Mouse (Mus musculus): ENCODE data around the gene Dusp2.
"Not testable (repeated sequence)": the region's sequence is repeated elsewhere in the genome, so short reads cannot be mapped to it uniquely, and the experiment has no call there.

Gene Dusp2

DNA sequence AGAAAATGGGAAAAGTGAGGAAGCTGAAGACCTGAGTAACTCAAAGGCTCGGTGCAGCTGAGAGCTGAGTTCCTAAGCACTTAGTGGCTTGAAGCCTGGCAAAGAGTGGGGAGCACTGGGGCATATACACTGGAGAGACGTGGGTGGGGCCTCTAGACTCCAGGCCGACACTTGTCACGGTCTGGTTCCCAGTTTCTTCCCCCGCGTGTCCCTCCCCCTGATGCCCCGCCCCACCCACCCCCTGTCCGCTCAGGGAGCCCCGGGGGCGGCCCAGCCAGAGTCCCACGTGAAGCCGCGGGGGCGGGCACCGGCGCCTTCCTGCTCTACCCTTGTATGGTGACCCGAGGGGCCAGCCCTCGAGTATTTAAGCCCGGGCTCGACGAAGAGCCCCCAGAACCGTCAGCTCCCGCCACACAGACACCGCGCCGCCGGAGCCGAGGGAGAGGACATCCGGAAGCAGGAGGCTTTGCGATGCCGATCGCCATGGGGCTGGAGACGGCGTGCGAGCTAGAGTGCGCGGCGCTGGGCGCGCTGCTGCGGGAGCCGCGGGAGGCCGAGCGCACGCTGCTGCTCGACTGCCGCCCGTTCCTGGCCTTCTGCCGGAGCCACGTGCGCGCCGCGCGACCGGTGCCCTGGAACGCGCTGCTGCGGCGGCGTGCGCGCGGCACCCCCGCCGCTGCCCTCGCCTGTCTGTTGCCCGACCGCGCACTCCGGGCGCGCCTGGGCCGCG is at the start of gene Dusp2:
Gene Dusp2 (plus strand): TSS at position 393 of the 730 bp plus-strand sequence.
- peak; percentile 76 for DNase-seq

DNA sequence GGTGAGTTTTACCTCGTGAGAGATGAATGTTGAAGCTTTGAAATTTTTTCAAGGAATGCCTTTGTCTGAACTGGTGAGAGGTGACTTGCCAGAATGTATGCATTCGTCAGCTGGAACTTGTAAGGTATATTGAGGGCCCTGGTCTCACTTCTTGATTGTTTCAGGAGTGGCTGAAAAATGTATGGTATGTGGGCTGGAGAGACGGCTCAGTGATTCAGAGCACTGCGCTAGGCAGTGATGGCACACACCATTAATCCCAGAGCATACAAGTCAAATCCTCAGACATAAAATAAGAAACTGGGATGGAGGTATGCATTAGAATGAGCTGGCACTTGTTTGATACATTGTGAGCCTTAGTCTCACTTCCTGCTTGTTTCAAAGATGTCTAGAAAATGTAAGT is 43.7 kb upstream of the Dusp2 start:
- no peak for DNase-seq

DNA sequence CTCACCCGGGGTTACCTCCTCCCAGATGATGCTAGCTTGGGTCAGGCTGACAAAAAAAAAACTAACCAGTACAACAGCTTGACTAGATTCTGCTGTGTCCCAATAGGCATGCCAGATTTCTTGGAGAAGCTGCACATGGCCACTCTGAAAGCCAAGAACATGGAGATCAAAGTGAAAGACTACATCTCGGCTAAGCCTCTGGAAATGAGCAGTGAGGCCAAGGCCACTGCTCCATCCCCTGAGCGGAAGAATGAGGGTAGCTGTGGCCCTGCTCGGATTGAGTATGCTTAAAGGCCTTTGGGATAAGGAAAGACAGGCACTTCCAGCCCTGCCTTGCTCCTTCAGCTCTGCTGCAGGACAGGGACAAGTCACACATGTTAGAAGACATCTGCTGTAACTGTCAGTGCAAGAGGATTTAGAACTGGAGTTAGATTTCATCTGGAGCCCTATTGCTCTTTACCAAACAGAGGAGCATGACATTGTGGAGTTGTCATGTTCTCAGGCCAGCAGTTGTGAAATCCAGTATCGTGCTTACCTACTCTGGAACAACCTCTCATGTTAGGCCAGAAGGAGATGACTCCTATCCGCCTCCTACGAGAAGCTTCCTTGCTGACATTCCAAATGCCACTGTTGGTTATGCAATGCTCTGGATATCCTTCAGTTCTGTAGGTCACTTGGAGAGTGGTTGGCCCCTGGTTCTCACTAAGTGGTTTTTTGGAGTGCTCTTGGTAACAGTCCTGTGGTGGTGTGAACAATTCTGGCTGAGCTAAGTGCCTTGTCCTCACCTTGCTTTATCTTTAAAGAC is 38.8 kb upstream of the Dusp2 start:
- no peak for DNase-seq

DNA sequence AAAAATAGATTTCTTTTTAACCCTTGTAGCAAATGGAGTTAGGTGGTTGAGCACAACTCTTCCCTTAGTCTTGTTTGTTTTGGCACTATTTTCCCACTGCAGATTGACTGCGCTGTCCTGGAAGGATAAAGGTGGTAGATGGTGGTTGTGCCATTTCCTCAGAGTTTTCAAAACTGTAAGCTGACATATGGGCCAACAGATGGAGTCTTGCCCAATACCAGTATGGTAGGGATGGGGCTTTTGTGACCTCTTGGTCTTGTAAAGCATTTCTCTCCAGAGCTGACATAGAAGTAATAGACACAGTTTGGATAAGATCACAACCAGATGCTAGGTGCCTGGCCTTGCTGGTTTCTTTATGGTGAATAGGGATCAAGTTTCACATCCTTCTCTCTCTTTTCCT is 37.9 kb upstream of the Dusp2 start:
- no peak for DNase-seq

DNA sequence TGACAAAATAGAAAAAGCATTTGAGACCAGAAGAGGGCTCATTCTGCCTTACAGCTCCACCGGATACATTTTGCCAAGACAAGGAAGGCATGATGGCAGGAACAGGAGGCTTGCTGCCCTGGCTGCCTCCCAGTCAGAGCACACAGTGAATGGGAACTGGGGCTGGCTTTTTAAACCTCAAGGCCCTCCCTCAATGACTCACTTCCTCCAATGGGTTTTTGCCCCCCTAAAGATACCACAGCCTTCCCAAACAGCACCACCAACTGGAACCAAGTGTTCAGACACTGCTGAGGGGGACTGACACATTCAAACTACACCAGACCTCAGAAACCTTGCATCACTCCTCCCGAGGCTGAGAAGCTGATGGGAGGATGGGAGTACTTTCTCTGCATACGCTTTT is 35.3 kb upstream of the Dusp2 start:
- no peak for DNase-seq

DNA sequence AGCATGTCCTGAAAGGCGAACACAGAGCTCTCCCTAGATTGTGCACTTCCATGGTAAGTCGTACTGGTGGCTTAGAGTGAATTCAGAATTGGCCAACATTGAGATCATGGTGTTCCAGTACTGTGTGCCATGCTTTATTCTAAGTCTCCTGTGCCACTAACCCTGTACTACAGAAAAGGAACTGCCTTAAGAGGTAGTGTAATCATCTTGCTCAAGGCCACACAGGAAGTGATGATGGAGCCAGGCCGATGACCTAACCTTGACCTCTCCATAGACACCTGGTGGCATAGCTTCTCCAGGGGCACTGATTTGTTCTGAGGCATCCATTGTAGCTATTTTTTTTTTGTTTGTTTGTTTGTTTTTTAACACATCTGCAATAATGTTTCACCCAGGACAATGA is 34.1 kb upstream of the Dusp2 start:
- no peak for DNase-seq

DNA sequence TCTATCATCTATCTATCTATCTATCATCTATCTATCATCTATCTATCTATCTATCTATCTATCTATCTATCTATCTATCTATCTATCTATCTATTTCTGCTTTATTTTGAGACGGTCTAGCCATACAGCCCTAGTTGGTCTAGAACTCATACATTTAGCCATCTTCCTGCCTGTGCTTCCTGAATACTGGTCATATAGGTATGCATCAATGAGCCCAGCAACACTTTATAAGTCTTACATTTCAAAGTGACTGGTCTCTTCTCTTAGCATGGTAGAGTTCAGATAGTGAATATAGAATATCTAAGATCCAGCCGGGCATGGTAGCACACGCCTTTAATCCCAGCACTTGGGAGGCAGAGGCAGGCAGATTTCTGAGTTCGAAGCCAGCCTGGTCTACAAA is 31.8 kb upstream of the Dusp2 start:
- not testable (repeated sequence) for DNase-seq

DNA sequence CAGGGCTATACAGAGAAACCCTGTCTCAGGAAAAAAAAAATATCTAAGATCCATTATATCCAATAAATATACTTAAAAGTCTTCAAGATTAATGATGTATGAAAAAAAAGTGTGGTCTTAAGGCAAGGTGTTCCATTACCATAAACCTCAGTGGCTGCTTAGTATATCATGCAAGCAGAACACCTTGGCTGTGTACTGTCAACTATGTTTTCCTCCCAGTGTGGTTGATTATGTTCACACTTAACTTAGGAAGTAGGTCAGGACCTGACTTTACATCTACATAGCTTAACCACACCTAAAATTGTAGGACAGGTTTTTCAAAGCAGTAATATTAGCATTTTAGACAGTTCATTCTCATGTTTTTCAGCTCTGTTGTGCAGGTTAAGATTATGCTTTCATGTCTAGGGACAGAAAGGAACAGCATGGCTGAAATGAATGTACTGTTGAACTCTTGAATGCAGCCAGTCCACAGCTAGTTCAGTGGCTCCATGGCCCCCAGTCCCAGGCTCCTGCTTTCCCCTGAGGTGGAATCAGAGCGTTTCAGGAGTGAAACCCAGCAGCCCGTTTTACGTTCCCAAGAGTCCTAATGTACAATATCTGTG is 31.2 kb upstream of the Dusp2 start:
- DNase-seq: no peak

DNA sequence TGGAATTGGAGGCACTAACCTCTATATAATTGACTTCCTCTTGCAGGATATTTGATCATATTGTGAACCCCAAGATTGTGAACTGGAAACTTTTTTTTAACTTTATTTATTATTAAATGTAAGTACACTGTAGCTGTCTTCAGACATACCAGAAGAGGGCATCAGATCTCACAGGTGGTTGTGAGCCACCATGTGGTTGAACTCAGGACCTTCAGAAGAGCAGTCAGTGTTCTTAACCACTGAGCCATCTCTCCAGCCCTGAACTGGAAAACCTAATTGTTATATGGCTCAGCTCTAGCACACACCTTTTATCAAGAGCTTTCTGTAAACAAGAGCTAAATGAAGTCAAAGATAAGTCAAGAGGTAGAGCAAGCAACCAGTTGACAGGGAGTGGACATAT is 29.8 kb upstream of the Dusp2 start:
- DNase-seq: no peak

DNA sequence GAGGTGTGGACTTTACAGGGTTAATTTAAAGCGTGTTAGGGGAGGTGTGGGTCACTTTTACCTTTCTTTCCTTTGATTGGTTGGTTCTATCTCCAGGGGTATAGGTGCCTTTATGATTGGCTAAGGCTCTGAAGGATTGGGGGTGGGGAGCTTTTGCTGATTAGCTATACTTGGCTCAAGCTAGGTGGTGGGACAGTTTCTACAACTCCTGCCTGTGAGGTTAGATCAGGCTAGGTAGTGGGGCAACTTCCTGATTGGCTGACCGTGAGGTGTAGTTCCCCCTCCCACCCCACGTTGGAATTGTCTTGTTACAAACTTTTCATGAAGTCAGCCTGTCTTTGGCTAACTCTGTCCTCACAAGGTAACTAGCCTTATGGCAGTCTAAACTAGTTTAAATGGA is 28.8 kb upstream of the Dusp2 start:
- no peak for DNase-seq

DNA sequence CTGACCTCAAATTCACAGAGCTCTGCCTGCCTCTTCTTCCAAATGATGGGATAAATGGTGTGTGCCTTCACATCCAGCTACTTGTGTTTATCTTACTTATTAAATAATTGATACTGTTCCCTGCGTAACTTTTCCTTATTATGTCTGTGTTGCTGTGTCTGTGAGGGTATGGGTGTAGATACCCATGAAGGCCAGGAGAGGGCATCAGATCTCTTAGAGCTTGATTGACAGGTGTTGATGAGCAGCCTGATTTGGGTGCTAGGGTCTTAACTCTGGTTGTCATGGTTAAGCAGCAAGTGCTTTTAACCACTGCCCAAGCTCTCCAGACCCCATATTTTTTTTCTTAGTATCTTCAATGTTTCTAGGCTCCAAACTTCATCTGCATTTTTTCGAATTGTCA is 27.3 kb upstream of the Dusp2 start:
- DNase-seq: no peak

DNA sequence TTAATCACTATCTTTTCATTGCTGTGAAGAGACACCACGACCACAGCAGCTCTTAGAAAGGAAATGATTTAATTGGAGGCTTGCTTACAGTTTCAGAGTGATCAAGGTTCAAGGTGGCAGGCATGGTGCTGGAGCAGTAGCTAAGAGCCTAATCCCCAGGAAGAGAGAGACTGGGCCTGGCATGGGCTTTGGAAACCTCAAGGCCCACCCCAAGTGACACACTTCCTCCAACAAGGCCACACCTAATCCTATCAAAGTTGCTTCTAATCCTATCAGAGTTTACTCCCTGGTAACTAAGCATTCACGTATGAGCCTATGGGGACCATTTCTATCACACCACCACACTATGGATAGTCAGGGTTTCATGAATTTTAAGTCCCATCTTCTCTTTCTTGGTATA is 25.7 kb upstream of the Dusp2 start:
- DNase-seq: no peak

DNA sequence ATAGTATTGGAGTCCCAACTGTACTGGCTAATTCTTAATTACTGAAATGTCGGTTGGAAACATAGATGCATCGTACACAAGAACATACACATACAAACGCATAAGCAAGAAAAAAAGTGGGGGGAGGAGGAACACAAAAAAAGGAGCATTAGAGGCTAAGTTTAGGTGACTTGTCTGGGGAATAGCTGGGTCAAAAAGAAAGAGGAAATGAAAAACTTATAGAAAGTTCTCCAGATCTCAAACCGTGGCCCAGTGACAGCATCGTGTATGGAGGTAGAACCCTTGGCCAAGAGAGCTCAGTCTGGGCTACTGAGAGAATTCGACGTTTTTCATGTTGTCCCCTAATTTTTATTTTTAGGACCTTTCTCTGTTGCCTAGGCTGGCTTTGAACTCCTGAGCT is 25.3 kb upstream of the Dusp2 start:
- DNase-seq: no peak

DNA sequence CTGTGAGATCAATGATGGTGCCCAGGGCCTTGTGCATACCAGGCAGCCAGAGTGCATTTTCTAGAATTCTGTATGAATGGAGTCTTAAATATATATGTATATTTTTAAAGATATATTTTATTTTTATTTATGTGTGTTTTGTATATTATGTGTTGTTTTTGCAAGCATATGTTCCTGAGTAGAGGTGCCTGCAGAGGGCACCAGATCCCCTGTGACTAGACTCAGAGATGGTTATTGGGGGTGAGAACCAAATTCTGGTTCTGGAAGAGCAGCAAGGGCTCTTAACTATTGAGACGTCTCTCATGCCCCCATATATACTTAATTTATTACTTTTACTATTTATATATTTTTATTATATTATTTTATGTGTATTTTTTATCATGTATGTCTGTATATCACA is 24.8 kb upstream of the Dusp2 start:
- no peak for DNase-seq

DNA sequence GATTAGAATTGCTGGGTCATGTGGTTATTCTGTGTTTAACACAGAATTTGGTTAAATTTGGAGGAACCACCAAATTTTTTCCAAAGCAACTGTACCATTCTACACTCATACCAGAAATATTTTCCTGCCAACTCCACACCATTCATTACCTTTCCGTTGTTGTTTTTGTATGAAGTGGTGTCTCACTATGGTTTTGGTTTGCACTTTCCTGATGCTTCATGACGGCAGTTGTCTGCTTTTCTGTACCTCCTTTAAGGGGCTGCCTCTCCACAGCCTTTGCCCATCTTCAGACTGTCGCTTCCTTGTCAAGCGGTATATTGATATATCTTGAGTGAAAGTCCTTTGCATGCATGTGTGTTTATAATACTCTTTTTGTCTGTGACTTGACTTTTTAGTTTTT is 23.2 kb upstream of the Dusp2 start:
- no peak for DNase-seq

DNA sequence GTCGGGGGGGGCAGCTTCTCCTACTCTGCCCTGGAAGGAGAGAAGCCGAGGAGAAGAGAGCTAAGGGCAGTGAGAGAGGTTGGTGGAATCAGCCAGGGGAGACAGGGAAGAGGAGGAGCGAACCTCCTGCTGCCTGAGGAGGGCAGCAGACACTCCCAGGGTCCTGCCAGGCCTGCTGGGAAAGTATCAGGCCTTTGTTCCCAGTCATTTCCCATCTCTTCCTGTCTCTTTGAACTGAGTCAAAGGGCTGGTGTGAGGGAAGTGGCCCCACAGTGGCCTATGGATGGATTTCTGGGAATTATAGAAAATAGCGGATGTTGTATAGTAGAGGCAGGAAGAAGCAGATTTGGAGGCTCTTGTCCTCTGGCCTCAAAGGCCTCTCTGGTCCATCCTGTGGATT is 22.1 kb upstream of the Dusp2 start:
- no peak for DNase-seq

DNA sequence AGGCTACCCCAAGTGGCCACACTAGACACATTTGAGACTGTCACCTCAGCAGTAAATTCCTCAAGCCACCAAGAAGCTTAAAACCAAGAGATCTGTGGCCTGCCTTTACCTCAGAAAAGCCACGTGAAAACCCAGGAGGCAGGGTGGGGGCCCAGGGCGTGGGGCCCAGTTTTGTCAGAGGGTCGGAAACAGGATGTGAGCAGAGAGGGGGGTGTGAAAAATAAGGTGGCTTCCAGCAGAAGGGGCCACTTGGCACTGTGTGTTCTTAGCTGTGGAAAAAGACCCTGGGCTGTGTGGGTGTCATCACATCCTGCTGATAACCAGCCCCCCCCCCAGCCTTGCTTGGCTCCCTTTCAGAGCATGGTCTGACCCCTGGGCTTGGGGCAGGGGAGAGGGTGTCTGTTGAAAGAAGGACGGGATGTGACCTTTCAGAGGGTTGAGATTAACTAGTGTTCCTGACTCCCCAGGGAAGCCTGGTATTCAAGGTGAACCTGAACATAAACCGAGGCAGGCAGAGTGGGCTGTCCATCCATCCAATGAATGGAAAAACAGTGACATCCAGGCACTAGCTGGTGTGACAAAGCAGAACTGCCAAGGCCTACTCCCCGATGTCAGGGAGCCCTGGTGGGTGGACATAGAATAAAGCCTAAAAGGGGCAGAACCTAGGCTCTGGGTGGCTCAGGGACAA is 21.3 kb upstream of the Dusp2 start:
- no peak for DNase-seq

DNA sequence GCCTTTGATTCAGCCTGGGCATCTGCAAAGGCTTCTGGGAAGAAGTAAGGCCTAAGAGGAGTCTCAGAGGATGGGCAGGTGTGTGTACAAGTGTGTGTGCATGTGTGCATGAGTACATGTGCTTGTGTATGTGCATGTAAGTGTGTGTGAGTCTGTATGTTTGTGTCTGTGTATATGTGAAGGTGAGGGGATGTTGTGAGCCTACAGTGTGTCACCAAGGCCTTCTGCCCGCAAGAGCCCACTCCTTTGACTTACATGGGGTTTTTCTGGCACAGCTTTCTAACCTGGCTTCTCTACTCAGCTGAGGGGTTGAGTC is 20.8 kb upstream of the Dusp2 start:
- no peak for DNase-seq

DNA sequence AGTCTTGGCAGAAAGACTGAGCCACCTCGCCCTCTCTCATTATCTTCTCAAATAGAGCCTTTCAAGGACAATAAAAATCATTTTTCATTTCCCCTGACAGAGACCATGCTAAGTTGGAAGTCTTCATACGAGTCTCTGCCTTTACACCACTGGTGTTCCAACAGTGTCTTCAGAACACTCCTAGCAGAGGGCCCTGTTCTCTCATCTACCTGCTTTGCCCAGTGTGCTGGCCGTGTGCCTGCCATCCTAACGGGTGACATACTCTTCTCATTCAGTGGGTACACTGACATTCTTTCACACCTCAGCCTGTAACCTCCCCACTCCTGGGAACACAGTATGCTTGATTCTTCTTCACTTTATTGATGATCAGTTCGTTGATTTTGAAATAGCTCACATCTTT is 19.5 kb upstream of the Dusp2 start:
- no peak for DNase-seq

DNA sequence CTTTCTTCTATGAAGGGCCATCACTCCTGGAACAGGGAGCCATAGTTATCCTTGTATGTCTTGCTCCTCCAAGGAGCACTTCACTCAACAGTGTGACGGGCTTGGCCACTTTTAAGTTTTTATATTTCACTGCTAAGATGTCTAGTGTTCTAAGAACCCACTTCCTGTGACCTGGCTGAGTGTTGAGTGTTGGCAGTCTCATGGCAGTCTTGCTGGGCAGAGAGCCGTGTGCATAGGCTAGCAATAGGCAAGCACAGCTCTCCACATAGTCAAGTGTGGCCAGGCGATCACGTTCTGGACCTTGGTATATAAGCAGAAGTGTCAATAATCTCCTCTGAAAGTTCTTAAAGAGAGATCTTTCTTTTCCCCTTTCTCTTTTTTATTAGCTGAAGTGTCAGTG is 17.8 kb upstream of the Dusp2 start:
- no peak for DNase-seq

DNA sequence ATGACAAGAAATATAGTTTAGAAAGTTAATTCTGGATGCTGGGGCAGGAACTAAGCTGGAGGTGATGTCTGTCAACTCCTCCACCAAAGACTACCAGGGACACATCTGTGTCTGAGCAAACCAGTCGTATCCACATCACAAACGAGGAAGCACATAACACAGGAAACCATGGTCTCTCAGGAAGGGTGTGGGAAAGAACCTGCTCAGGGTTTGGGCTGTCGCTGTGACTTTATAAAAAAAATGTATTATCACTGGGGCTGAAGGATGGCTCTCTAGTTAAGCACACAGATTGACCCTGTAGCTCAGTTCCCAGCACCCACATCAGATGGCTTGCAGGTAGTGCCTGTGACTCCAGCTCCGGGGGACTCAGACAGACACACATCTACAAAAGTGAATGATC is 16.9 kb upstream of the Dusp2 start:
- DNase-seq: no peak

DNA sequence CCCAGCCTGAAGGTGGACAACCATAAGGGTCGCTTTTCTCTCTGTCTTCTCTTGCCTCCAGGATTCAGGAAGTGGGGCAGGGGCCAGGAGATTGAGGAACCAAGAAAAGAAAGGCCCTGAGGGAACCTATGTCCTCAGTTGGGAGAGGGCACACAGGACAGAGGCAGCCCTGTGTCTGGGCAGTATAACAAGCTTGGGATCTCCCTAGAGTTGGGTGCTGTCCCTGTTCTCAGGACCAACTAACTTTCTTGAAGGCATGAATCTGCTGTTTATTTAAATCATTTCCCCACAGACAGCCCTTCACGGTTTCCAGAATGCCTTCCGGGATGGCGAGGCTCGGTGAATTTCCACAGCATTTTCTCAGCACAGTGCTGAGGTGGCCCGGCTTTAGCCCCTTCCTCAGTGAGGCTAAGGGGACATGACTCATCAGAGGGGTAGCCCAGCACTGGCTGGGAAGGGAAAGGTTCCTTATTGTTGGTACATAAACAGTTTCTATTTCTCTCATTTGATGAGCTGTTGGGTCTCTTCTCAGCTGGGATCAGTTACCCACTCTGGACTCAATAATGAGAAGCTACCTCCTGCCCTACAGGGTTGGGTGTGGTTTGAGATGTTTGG is 13.2 kb upstream of the Dusp2 start:
- DNase-seq: no peak

DNA sequence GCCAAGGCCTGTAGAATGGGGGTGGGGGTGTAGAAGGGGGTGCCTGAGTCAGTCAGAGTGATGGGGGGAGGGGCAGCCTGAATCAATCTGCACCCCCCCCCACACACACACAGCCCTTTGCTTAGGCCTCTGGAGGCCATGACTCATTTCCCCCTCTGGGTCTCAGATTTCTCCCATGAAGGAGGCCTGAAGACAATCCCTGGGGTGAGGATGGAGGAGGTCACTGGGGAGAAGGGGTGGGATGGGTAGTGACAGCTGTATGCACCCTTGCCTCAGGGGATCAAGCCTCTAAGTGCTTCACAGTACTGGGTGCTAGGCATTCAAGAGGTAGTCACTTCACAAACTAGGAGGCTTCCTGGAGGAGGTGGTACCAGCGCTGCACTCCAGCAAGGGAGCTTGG is 12.3 kb upstream of the Dusp2 start:
- no peak for DNase-seq
